Mouse (Mus musculus): ENCODE measurements at regions not wholly inside any gene's neighbourhood (a gene's known extent, or its start where the extent isn't known, plus 50 kb on each side); places are given as distances from the start of the nearest gene placed in this dataset.
"Not testable (repeated sequence)": the region's sequence is repeated elsewhere in the genome, so short reads cannot be mapped to it uniquely, and the experiment has no call there.

DNA sequence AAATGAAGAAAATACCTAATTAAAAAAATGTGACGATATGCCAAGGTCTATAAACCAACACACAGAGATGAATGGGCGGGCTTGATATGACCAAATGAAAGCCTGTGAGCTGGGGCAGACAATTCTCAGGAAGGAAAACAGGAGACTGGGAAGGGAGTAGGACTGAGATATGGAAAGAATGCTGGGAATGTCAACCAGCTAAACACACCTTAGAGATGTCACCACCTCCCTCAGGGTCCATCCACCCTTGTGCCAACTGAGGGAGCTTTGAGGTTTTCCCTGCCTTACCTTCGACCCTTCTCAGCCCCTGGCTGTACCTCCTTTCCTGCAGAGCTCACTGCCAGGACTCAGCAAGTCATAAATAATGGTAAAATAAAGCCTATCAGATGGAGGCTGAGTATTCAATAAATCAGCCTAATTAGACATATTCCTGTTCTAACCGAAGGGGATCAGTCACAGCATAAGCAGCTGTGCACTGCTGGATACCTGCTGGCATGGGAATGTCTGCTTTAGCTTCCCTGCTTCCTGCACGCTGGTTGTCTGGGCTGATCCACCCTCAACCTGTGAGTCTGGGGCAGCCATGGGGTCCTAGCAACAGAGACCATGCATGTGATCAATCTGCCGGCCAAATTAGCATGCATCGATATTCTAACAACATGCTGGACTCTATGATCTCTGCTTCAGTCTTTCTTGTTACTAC lies 137.4 kb downstream of the Nuak1 start:
- no peak for TF ChIP-seq CTCF (IDR thresholded peaks at IDR 0.05; ENCODE audit: low read depth)
- Histone ChIP-seq H3K4me2 (replicated peaks; ENCODE audit: low read depth) (no peak overlapping the region), H3K4me3 (ENCODE audit: low read depth, low read length) (no peak overlapping the region), H3K27ac (replicated peaks) (no peak overlapping the region), H3K4me1 (replicated peaks; ENCODE audit: control insufficient read depth, insufficient read depth) (no peaks in the 10 kb centered on the region), H3K27me3 (ENCODE audit: control insufficient read depth, insufficient read depth, low read length) (no peaks in the 10 kb centered on the region), H3K9me3 (ENCODE audit: control insufficient read depth, low read length) (no peaks in the 10 kb centered on the region), H3K9ac (ENCODE audit: low read length) (no peak overlapping the region), H3K36me3 (ENCODE audit: control insufficient read depth, insufficient read depth, low read length) (no peaks in the 10 kb centered on the region)
- ATAC-seq (ENCODE audit: low FRiP score, low TSS enrichment) = no peak
- DNase-seq (ENCODE audit: low spot score) = no peak
- 51% methylated on average over 7 of the region's 7 CpGs for WGBS

DNA sequence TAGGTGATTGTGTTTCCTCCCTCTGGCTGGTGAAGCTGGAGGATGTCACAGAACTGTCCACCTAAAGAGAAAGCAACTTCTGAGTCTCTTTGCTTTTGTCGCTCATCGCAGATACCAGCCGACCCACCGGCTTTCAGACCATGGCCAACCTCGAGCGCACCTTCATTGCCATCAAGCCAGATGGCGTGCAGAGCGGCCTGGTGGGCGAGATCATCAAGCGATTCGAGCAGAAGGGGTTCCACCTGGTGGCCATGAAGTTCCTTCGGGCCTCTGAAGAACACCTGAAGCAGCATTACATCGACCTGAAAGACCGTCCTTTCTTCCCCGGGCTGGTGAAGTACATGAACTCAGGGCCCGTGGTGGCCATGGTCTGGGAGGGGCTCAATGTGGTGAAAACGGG lies 131.7 kb downstream of the Nuak1 start:
- not testable (repeated sequence) for H3K4me2 ChIP-seq (replicated peaks; ENCODE audit: low read depth); H3K4me1 ChIP-seq (replicated peaks; ENCODE audit: control insufficient read depth, insufficient read depth); H3K9me3 ChIP-seq (ENCODE audit: control insufficient read depth, low read length); H3K9ac ChIP-seq (ENCODE audit: low read length); ATAC-seq (ENCODE audit: low FRiP score, low TSS enrichment); H3K36me3 ChIP-seq (ENCODE audit: control insufficient read depth, insufficient read depth, low read length); DNase-seq (ENCODE audit: low spot score); H3K27me3 ChIP-seq (ENCODE audit: control insufficient read depth, insufficient read depth, low read length); H3K4me3 ChIP-seq (ENCODE audit: low read depth, low read length); H3K27ac ChIP-seq (replicated peaks)
- 90% methylated on average over 17 of the region's 17 CpGs for WGBS

DNA sequence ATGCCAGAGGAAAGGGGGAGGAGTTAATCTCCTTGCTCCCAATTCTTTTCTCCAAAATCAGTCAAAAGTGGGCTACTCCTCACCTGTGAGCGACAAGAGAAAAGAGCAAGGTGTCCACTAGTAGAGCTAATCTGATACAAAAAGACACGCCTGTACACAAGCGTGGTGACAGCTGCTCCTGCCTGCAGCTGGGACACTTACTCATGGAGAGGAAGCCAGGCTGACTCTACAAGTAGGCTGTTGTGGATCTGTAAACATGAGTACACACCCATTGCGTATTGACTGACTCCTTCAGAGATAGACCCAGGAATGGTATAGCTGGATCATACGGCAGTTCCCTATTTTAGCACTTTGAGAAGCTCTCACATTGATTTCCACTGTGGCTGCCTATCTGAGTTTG lies 129.7 kb downstream of the Nuak1 start:
- no peaks in the 10 kb centered on the region for H3K27me3 ChIP-seq (ENCODE audit: control insufficient read depth, insufficient read depth, low read length)
- 87% methylated on average over 5 of the region's 5 CpGs for WGBS
- TF ChIP-seq EP300 (optimal IDR thresholded peaks at IDR 0.05) (no peak), CTCF (IDR thresholded peaks at IDR 0.05; ENCODE audit: low read depth) (no peak)
- no peak overlapping the region for H3K27ac ChIP-seq (replicated peaks)
- no peak overlapping the region for H3K4me3 ChIP-seq (ENCODE audit: low read depth, low read length)
- no peaks in the 10 kb centered on the region for H3K4me1 ChIP-seq (replicated peaks; ENCODE audit: control insufficient read depth, insufficient read depth)
- H3K9me3 ChIP-seq (ENCODE audit: control insufficient read depth, low read length) = no peaks in the 10 kb centered on the region
- H3K36me3 ChIP-seq (ENCODE audit: control insufficient read depth, insufficient read depth, low read length) = no peaks in the 10 kb centered on the region
- ATAC-seq (ENCODE audit: low FRiP score, low TSS enrichment) = no peak
- no peak overlapping the region for H3K4me2 ChIP-seq (replicated peaks; ENCODE audit: low read depth)
- DNase-seq (ENCODE audit: low spot score) = no peak
- H3K9ac ChIP-seq (ENCODE audit: low read length) = no peak overlapping the region

DNA sequence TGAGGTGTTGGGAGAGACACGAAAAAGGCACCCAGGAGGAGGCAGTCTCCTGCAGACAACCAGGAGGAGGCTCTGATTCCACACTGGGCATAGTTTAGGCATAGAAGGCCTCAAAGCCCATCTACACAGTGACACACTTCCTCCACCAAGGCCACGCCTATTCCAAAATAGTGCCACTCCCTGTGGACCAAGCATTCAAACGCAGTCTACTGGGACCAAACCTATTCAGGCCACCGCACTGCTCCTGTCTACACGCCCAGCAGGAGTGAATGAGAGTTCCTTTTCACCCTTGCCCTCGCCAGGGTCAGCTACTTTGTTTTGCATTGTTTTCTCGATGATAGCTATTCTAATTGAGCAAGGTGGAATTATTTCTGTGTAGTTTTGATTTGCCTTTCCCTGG lies 127.7 kb downstream of the Nuak1 start:
- no peak overlapping the region for H3K27ac ChIP-seq (replicated peaks)
- no peak for ATAC-seq (ENCODE audit: low FRiP score, low TSS enrichment)
- no peaks in the 10 kb centered on the region for H3K9me3 ChIP-seq (ENCODE audit: control insufficient read depth, low read length)
- H3K36me3 ChIP-seq (ENCODE audit: control insufficient read depth, insufficient read depth, low read length) = no peaks in the 10 kb centered on the region
- DNase-seq (ENCODE audit: low spot score) = no peak
- no peak overlapping the region for H3K4me2 ChIP-seq (replicated peaks; ENCODE audit: low read depth)
- H3K4me3 ChIP-seq (ENCODE audit: low read depth, low read length) = no peak overlapping the region
- H3K9ac ChIP-seq (ENCODE audit: low read length) = no peak overlapping the region
- TF ChIP-seq EP300 (optimal IDR thresholded peaks at IDR 0.05) (no peak), CTCF (IDR thresholded peaks at IDR 0.05; ENCODE audit: low read depth) (no peak)
- no peaks in the 10 kb centered on the region for H3K27me3 ChIP-seq (ENCODE audit: control insufficient read depth, insufficient read depth, low read length)
- H3K4me1 ChIP-seq (replicated peaks; ENCODE audit: control insufficient read depth, insufficient read depth) = no peaks in the 10 kb centered on the region
- 59% methylated on average over 7 of the region's 7 CpGs for WGBS

DNA sequence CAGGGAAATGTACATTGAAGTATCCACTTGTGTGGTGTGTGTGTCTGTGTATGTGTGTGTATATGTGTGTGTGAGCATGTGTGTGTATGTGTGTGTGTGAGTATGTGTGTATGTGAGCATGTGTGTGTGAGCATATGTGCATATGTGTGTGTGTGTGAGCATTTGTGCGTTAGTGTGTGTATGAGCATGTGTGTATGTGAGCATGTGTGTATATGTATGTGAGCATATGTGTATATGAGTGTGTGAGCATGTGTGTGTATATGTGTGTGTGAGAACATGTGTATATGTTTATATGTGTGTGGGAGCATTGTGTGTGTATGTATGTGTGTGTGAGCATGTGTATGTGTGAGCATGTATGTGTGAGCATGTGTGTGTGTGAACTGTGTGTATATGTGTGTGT lies 123.5 kb downstream of the Nuak1 start:
- no peak for TF ChIP-seq CTCF (IDR thresholded peaks at IDR 0.05; ENCODE audit: low read depth)
- TF ChIP-seq EP300 (optimal IDR thresholded peaks at IDR 0.05) = no peak
- H3K4me3 ChIP-seq (ENCODE audit: low read depth, low read length) = no peak overlapping the region
- H3K9me3 ChIP-seq (ENCODE audit: control insufficient read depth, low read length) = no peaks in the 10 kb centered on the region
- no peaks in the 10 kb centered on the region for H3K27me3 ChIP-seq (ENCODE audit: control insufficient read depth, insufficient read depth, low read length)
- no peaks in the 10 kb centered on the region for H3K36me3 ChIP-seq (ENCODE audit: control insufficient read depth, insufficient read depth, low read length)
- 94% methylated on average over 1 of the region's 1 CpGs for WGBS
- ATAC-seq (ENCODE audit: low FRiP score, low TSS enrichment) (no peak), DNase-seq (ENCODE audit: low spot score) (no peak)
- no peak overlapping the region for H3K27ac ChIP-seq (replicated peaks)
- no peak overlapping the region for H3K4me2 ChIP-seq (replicated peaks; ENCODE audit: low read depth)
- H3K9ac ChIP-seq (ENCODE audit: low read length) = no peak overlapping the region
- H3K4me1 ChIP-seq (replicated peaks; ENCODE audit: control insufficient read depth, insufficient read depth) = no peaks in the 10 kb centered on the region

DNA sequence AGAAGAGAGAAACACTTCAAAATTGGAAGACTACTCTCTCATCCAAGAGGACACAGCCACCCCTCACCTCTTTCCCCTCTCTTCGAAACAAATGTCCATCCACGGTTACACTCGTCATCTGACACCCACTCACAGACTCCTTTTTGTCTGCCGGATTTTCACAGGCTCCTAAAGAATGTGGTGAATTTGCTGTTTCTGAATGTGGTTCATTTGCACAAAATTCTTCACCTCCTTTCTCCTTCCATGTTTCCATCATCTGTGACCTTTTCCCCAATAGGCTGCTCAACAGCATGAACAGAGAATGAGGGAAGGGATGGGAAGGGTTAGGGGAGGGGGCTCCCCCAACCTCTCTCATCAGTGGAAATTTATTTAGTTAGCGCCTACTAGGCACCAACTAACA lies 122.4 kb downstream of the Nuak1 start:
- Histone ChIP-seq H3K36me3 (ENCODE audit: control insufficient read depth, insufficient read depth, low read length) (no peaks in the 10 kb centered on the region), H3K27ac (replicated peaks) (no peak overlapping the region), H3K9me3 (ENCODE audit: control insufficient read depth, low read length) (no peaks in the 10 kb centered on the region), H3K9ac (ENCODE audit: low read length) (no peak overlapping the region), H3K4me3 (ENCODE audit: low read depth, low read length) (no peak overlapping the region), H3K4me1 (replicated peaks; ENCODE audit: control insufficient read depth, insufficient read depth) (no peaks in the 10 kb centered on the region), H3K4me2 (replicated peaks; ENCODE audit: low read depth) (no peak overlapping the region), H3K27me3 (ENCODE audit: control insufficient read depth, insufficient read depth, low read length) (no peaks in the 10 kb centered on the region)
- 44% methylated on average over 5 of the region's 5 CpGs for WGBS
- DNase-seq (ENCODE audit: low spot score) (no peak), ATAC-seq (ENCODE audit: low FRiP score, low TSS enrichment) (no peak)
- no peak for TF ChIP-seq EP300 (optimal IDR thresholded peaks at IDR 0.05)
- TF ChIP-seq CTCF (IDR thresholded peaks at IDR 0.05; ENCODE audit: low read depth) = no peak
